Mouse (Mus musculus): ENCODE data around the gene Sh3bp5. TPM values are rescaled to one million over a fixed set of nuclear protein-coding genes. Genes with fewer than 3 reads are reported as not detected.

Gene Sh3bp5
- polyA plus RNA-seq, 1 experiment from 2014 or later, result 144 TPM

DNA sequence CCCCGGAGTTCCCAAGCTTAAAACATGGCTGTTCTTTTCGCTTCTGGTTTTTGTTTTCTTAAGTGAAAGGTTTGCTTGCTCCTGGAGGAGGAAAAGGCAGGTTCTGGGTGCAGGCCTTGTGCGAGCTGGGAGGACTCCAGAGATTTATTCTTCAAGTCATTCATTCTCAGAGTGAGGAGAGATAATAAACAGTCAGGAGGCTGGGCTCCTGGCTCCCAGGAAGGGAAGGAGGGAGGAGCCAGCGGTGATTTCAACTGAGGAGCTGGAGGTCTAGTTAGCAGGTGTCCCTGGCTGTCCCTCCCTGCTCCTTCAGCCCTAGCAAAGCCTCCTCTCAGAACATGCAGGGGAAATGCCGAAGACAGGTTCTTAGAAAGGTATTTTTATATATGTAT lies 6.9 kb downstream of the Sh3bp5 start:
- H3K27ac ChIP-seq (replicated peaks), result no peak overlapping the region
- peaks cover 34% of the 10 kb centered on the region for H3K36me3 ChIP-seq
- no peak overlapping the region for H3K4me2 ChIP-seq
- no peak overlapping the region for H3K9ac ChIP-seq
- H3K27me3 ChIP-seq, result no peaks in the 10 kb centered on the region
- peaks cover 43% of the 10 kb centered on the region for H3K4me1 ChIP-seq (replicated peaks)
- H3K9me3 ChIP-seq, result no peaks in the 10 kb centered on the region
- no peak for ATAC-seq (ENCODE audit: low FRiP score, low read depth)
- 63% methylated on average over 5 of the region's 5 CpGs for WGBS
- H3K4me3 ChIP-seq, result no peak overlapping the region

DNA sequence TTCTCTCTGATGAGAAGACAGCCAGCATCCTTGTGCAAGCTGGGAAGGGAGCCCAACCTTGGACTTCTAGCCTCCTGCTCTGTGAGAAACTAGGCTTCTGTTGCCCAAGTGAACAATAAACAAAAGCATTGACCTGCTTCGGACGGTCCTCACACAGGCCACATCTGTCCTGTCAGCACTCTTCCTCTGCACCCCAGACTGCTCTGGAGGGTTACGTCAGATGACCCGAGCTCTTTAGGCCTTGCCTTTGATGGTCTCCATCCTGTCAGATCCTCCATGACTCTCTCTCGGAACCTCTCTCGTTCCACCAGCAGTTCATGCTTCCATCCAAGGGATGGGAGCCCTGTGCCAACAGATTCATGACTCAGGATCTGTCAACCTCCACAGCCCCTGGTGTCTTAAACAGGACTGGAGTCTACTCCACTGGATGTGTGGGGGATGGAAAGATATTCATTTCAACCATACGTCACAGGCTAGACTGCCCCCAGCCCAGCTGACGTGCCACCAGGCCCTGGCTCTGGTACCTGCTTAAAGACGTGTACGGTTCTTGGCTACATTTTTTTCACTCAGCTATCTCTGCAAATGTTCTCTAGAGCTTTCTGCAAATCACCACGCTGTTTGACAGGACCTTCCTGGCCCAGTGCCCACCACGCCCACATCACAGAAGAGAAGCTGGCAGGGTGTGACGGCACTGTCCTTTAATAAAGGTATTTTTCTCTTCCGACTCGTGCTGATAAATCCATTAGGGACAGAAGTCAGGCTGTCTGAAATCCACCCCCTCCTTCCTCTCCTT lies 7.5 kb downstream of the Sh3bp5 start:
- H3K4me3 ChIP-seq, result no peak overlapping the region
- H3K4me2 ChIP-seq, result no peak overlapping the region
- H3K27ac ChIP-seq (replicated peaks), result no peak overlapping the region
- no peak overlapping the region for H3K9ac ChIP-seq
- no peaks in the 10 kb centered on the region for H3K27me3 ChIP-seq
- WGBS, result 65% methylated on average over 15 of the region's 15 CpGs
- H3K36me3 ChIP-seq, result peaks cover 36% of the 10 kb centered on the region
- ATAC-seq (ENCODE audit: low FRiP score, low read depth), result no peak; the same call in 1 of the 2 replicates
- H3K4me1 ChIP-seq (replicated peaks), result peaks cover 43% of the 10 kb centered on the region
- H3K9me3 ChIP-seq, result no peaks in the 10 kb centered on the region

DNA sequence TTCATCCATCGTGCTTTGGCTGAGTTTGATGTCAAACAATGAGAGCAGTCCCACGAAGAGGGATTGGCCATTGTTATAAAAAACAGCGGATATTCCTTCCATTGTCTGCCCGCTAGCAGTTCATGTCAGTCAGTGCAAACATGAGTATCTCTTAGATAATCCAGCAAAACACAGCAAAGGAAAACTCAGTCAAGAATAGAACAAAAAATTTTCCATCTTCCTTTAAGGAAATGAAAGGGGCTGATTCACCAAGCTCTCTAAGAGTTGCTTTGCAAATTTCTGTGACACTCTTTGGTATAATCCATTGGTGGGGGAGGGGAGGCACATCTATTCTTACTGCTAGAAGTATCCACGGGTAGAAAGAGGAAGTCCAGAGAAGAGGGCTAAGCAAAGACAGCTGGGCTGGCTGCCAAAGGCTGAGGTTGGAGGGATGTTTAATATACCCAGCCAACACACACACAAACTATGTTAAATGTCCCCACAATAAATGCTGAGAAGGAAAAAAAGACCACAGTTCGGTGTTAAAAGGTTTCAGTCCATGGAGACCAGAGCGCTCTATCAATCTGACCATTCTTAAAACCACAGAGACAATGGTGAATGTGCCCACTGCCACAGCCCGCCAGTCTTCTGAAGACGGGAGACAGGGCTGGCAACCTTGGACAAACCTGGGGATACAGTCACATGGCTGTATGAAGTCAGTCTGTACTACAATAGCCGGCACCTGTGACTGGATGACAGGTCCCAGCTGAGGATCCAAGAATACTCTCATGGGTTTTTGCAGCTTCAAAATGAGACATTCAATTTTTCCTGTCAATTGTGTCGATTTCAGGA lies 12.7 kb downstream of the Sh3bp5 start:
- 0 out of 2 replicates have a peak overlapping the region, but pooled peaks have one; percentile 12 for H3K27ac ChIP-seq (replicated peaks)
- no peaks in the 10 kb centered on the region for H3K27me3 ChIP-seq
- no peak overlapping the region for H3K4me3 ChIP-seq
- no peak overlapping the region for H3K9ac ChIP-seq
- WGBS, result 51% methylated on average over 11 of the region's 11 CpGs
- ATAC-seq (ENCODE audit: low FRiP score, low read depth), result no peak
- H3K4me2 ChIP-seq, result no peak overlapping the region
- H3K4me1 ChIP-seq (replicated peaks), result peaks cover 31% of the 10 kb centered on the region
- H3K36me3 ChIP-seq, result peaks cover 32% of the 10 kb centered on the region
- H3K9me3 ChIP-seq, result no peaks in the 10 kb centered on the region

DNA sequence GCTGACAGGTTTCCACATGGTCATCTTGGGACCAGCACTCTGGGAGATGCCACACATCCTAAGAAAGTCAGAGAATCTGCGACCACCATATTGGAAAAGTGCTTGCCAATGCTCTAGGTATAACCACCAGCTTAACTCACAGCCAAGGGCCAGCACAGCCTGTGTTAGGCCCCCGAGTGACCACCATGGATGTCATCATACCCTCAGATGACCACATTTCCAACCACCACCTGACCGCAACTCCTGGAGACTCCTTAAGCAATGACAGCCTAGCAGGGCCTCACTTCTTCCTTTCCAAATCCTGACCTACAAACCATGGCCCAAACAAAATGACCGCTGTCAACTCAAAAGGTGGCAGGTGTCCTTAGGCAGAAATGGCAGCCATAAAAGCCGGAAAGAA lies 13.5 kb downstream of the Sh3bp5 start:
- Histone ChIP-seq H3K27me3 (no peaks in the 10 kb centered on the region), H3K27ac (replicated peaks) (no peak overlapping the region), H3K4me2 (no peak overlapping the region), H3K4me1 (replicated peaks) (peaks cover 27% of the 10 kb centered on the region), H3K9ac (no peak overlapping the region), H3K36me3 (peaks cover 26% of the 10 kb centered on the region), H3K9me3 (no peaks in the 10 kb centered on the region), H3K4me3 (no peak overlapping the region)
- ATAC-seq (ENCODE audit: low FRiP score, low read depth), result no peak
- WGBS, result 95% methylated on average over 5 of the region's 5 CpGs

DNA sequence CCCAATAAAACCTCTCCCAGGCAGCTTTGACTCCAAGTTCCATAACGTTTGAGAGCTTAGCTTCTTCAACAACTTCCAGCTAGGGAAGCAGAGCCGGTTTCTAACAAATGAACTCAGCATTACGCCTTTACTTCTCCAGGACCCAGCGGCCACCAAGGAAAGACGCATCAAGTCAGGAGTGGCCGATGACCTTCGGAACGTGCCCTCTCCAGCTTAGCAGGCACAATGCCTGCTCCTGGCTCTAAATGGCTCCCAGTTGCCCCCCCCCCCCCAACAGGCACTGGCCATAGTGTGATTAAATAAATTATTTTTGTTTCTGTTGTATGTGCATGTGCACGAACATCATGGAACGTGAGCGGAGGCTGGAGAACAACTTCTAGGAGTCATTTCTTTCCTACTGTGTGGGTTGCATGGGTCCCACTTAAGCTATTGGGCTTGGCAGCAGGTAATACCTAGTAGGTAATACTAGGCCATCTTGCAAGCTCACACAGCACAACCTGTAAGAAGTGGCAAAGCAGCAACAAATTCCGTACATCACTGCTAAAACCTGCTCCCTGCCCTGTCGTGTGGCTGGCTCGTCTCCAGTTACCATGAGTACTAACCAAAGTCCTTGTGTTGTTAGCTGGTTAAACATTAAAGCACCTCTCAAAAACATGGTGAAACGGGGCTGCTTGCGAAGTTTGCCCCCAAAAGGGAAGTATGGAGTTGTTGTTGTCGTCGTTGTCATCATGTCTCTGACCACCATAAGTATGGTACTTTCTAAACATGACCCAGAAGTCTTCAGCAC lies 14.2 kb downstream of the Sh3bp5 start:
- 76% methylated on average over 18 of the region's 18 CpGs for WGBS
- Histone ChIP-seq H3K4me2 (no peak overlapping the region), H3K9ac (no peak overlapping the region), H3K4me1 (replicated peaks) (peaks cover 27% of the 10 kb centered on the region), H3K27ac (replicated peaks) (no peak overlapping the region), H3K4me3 (no peak overlapping the region), H3K9me3 (no peaks in the 10 kb centered on the region), H3K36me3 (peaks cover 19% of the 10 kb centered on the region), H3K27me3 (no peaks in the 10 kb centered on the region)
- no peak for ATAC-seq (ENCODE audit: low FRiP score, low read depth)

DNA sequence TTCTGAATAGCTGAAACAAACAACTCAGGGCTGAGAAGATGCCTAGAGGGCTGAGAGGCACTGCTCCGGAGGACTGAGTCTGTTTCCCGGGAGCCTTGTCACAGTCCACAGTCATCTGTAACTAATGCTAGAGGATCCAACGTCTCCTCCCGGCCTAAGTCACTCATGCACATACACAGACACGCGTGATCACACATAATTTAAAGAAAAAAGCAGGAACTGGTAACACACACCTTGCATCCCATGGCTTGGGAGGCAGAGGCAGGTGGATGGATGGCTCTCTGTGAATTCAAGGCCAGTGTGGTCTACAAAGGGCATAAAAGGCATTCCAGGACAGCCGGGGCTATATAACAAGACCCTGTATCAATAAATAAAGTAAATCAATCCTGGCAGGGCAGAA lies 14.9 kb downstream of the Sh3bp5 start:
- Histone ChIP-seq H3K36me3 (peaks cover 12% of the 10 kb centered on the region; the same call in 1 of the 2 replicates), H3K27ac (replicated peaks) (no peak overlapping the region), H3K4me2 (no peak overlapping the region), H3K9me3 (no peaks in the 10 kb centered on the region), H3K9ac (no peak overlapping the region), H3K4me3 (no peak overlapping the region), H3K4me1 (replicated peaks) (peaks cover 27% of the 10 kb centered on the region), H3K27me3 (no peaks in the 10 kb centered on the region)
- 35% methylated on average over 7 of the region's 7 CpGs for WGBS
- ATAC-seq (ENCODE audit: low FRiP score, low read depth), result no peak

DNA sequence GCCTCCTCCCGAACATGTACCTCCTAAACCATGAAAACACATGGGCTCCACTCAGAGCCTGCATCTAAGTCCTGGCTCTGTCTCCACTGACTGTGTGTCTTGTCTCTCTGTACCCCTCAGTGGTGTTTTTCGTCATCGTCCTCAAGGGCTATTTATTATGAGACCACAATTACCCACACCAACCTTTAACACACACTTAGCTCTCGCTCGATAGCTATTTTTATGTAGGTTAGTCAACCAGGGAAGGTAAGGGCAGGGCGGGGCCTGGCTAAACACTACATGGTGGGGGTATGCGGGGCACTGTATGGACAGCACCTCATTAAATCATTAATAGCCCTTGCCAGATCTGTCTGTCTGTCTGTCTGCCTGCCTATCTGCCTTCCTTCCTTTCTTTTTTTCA lies 15.3 kb downstream of the Sh3bp5 start:
- H3K36me3 ChIP-seq, result peaks cover 8% of the 10 kb centered on the region; the same call in 1 of the 2 replicates
- ATAC-seq (ENCODE audit: low FRiP score, low read depth), result no peak
- 90% methylated on average over 7 of the region's 7 CpGs for WGBS
- H3K27me3 ChIP-seq, result no peaks in the 10 kb centered on the region
- H3K9ac ChIP-seq, result no peak overlapping the region
- H3K4me2 ChIP-seq, result no peak overlapping the region
- H3K4me3 ChIP-seq, result no peak overlapping the region
- H3K4me1 ChIP-seq (replicated peaks), result peaks cover 27% of the 10 kb centered on the region
- no peak overlapping the region for H3K27ac ChIP-seq (replicated peaks)
- H3K9me3 ChIP-seq, result no peaks in the 10 kb centered on the region

DNA sequence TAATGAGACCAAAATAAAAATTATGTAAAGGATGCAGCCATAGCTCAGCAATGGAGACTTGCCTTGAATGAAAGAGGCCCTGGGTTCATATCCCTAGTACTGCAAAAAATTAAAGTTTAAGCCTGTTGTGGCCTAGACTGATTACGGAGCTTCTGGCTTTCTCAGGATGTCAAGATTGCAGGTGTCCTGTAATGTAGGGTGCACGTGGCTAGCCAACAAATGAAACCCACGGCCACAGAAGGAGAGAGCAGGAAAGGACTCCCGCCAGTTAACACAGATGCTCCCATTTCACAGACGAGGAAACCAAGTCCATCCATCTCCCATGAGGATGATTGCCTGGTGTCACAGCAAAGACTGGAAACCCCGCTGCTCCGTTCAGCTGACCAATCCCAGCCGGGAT lies 15.7 kb downstream of the Sh3bp5 start:
- Histone ChIP-seq H3K27me3 (no peaks in the 10 kb centered on the region), H3K9ac (no peak overlapping the region), H3K27ac (replicated peaks) (no peak overlapping the region), H3K4me2 (no peak overlapping the region), H3K36me3 (peaks cover 3% of the 10 kb centered on the region; the same call in 1 of the 2 replicates), H3K4me3 (no peak overlapping the region), H3K9me3 (no peaks in the 10 kb centered on the region), H3K4me1 (replicated peaks) (peaks cover 31% of the 10 kb centered on the region)
- WGBS, result 93% methylated on average over 8 of the region's 8 CpGs
- ATAC-seq (ENCODE audit: low FRiP score, low read depth), result no peak

DNA sequence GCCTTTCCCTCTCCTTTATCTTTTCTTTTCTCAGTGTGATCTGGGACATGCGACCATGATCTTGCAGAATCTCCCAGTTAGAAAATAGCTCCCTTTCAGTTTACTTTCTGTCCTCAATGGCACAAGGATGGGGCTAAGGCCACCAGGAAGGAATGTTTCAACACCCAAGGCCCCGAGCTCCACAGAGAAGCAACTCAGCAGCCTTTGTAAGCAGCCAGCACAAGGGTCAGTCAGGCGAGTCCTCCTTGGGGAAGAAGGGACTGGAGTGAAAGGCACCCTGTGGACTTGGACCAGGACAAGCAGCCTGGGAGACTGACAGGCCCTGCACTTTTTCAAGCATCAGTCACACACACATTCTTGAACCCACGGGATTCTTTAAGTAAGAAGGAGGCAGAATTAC lies 16.6 kb downstream of the Sh3bp5 start:
- peaks cover 39% of the 10 kb centered on the region for H3K4me1 ChIP-seq (replicated peaks)
- H3K27me3 ChIP-seq, result no peaks in the 10 kb centered on the region
- no peak overlapping the region for H3K27ac ChIP-seq (replicated peaks)
- H3K4me3 ChIP-seq, result no peak overlapping the region
- no peak for ATAC-seq (ENCODE audit: low FRiP score, low read depth)
- no peaks in the 10 kb centered on the region for H3K9me3 ChIP-seq
- 27% methylated on average over 4 of the region's 4 CpGs for WGBS
- H3K9ac ChIP-seq, result no peak overlapping the region
- peaks cover 3% of the 10 kb centered on the region; the same call in 1 of the 2 replicates for H3K36me3 ChIP-seq
- no peak overlapping the region for H3K4me2 ChIP-seq

DNA sequence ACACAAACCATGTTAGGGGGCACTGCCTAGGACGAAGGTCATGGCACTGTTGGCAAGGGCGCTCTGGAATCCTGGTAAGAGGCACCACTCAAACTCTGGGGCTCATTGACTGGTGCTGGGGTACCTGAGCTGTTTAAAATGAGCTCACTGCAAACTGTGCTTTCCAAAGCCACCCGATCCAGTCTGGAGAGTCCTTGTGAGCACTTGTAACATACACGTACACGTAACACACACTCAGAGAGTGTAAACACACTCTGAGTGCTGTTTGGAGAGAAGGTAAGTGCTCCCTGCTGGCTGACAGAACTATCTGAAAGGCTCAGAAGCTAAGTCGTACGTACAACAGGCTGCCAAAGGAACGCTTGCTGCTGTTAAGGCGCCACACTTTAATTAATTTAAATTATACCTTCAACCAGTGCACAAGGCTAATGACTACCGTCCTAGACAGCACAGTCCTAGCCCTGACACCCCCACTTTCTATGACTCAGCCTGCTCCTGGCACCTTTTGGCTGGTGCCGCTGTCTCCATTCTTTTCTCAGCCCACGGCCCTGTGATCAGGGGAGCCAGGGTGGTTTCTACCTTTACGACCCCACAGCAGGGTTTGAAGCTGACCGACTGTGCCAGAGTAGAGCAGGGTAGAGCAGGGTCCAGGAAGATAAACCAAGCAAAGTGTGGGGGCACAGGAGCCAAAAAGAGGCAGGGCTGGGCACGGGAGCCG lies 18.9 kb downstream of the Sh3bp5 start:
- H3K27me3 ChIP-seq, result no peaks in the 10 kb centered on the region
- no peaks in the 10 kb centered on the region for H3K9me3 ChIP-seq
- H3K4me1 ChIP-seq (replicated peaks), result peaks cover 32% of the 10 kb centered on the region
- no peak overlapping the region for H3K4me2 ChIP-seq
- whole genome bisulfite sequencing, result 76% methylated on average over 16 of the region's 16 CpGs
- H3K4me3 ChIP-seq, result no peak overlapping the region
- no peak for ATAC-seq (ENCODE audit: low FRiP score, low read depth)
- H3K36me3 ChIP-seq, result no peaks in the 10 kb centered on the region
- no peak overlapping the region for H3K9ac ChIP-seq
- H3K27ac ChIP-seq (replicated peaks), result no peak overlapping the region

DNA sequence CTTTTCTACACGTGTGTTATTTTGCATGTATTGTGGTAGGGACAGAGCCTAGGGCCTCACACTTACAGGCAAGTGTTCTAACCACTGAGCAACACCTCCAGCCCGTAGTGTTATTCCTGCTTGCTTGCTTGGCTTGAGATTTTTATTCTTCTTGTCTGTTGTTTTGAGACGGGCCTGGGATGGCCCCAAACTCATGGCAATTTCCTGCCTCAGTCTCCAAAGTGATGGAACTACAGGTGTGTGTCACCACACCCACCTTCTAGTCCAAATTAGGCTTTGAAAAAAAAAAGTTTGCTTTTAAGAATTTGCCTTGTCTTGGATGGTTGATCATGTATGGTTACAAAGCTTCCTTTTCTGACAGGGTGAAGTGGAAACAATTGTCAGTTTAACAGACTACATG lies 19.5 kb downstream of the Sh3bp5 start:
- H3K9ac ChIP-seq, result no peak overlapping the region
- H3K4me3 ChIP-seq, result no peak overlapping the region
- no peak overlapping the region for H3K27ac ChIP-seq (replicated peaks)
- peaks cover 32% of the 10 kb centered on the region for H3K4me1 ChIP-seq (replicated peaks)
- no peaks in the 10 kb centered on the region for H3K27me3 ChIP-seq
- H3K4me2 ChIP-seq, result no peak overlapping the region
- no peaks in the 10 kb centered on the region for H3K9me3 ChIP-seq
- no peak for ATAC-seq (ENCODE audit: low FRiP score, low read depth)
- H3K36me3 ChIP-seq, result 0 out of 2 replicates have a peak, but pooled peaks cover under 1% of the 10 kb centered on the region
- WGBS, result 80% methylated on average over 3 of the region's 3 CpGs

All from hindbrain, embryonic 15.5 days (tissue).